Mouse (Mus musculus) midbrain, embryonic 16.5 days (tissue): ENCODE data around the gene Tmem51. TPM values are rescaled to one million over a fixed set of nuclear protein-coding genes. Genes with fewer than 3 reads are reported as not detected.

Source experiments
- ATAC-seq: fragments of 200-750 bp; cut with Nextera tagmentation; 2 replicates; pipeline ENCODE4 v1.8.0; 2017; ENCODE audit warnings: moderate TSS enrichment
- H3K27ac ChIP-seq: fragments of 300-500 bp; sonication (generic); 2 replicates; pipeline ENCODE4 v1.5.1; 2014; ENCODE audit warnings: mild to moderate bottlenecking, low read length, mixed read lengths
- H3K27me3 ChIP-seq: fragments of 300-500 bp; sonication (generic); 2 replicates; pipeline ENCODE4 v1.6.1; 2014; ENCODE audit warnings: low read depth, low read length, mixed read lengths; ENCODE audit not compliant: control insufficient read depth, insufficient read depth
- H3K36me3 ChIP-seq: fragments of 300-500 bp; sonication (generic); 2 replicates; pipeline ENCODE4 v1.6.1; 2014; ENCODE audit warnings: mild to moderate bottlenecking, low read length, moderate library complexity, mixed read lengths; ENCODE audit not compliant: control insufficient read depth, insufficient read depth
- H3K4me1 ChIP-seq: fragments of 300-500 bp; sonication (generic); 2 replicates; pipeline ENCODE4 v1.6.1; 2014; ENCODE audit warnings: mild to moderate bottlenecking, low read length, mixed read lengths; ENCODE audit not compliant: control insufficient read depth, insufficient read depth
- H3K4me2 ChIP-seq: fragments of 300-500 bp; sonication (generic); 2 replicates; pipeline ENCODE4 v1.6.1; 2014; ENCODE audit warnings: mild to moderate bottlenecking, low read length, mixed read lengths
- H3K4me3 ChIP-seq: fragments of 300-500 bp; sonication (generic); 2 replicates; pipeline ENCODE4 v1.5.1; 2014; ENCODE audit warnings: low read depth, mild to moderate bottlenecking, low read length, moderate library complexity, mixed read lengths
- H3K9ac ChIP-seq: fragments of 300-500 bp; sonication (generic); 2 replicates; pipeline ENCODE4 v1.6.1; 2014; ENCODE audit warnings: low read depth, low read length, mixed read lengths
- H3K9me3 ChIP-seq: fragments of 300-500 bp; sonication (generic); replicated peaks from 2 replicates; pipeline ENCODE4 v1.6.1; 2014; ENCODE audit warnings: mild to moderate bottlenecking, low read length, mixed read lengths; ENCODE audit not compliant: control insufficient read depth, poor library complexity, severe bottlenecking
- WGBS: fragments of 180-500 bp; shearing (Covaris S2); extraction: QIAGEN DNeasy Blood & Tissue Kit; methylation state at CpG from one replicate; pipeline ENCODE4 v1.1.7; 2014; 5-methylcytosine and 5-hydroxymethylcytosine counted together
- polyA plus RNA-seq: library from polyadenylated mRNA; unstranded; fragments of >200 nt; fragmentation: Nextera tagmentation; extraction: Ambion mirVana; gene quantifications from 2 replicates; pipeline ENCODE4 v1.2.1, GENCODE M21; 2015

Tmem51 gene
- polyA plus RNA-seq, 1 experiment from 2014 or later: 6.9 TPM

- 23% methylated on average over 8 of the region's 8 CpGs for WGBS
- Histone ChIP-seq H3K9ac (no peak overlapping the region), H3K4me1 (no peaks in the 10 kb centered on the region), H3K36me3 (no peaks in the 10 kb centered on the region), H3K4me2 (no peak overlapping the region), H3K4me3 (no peak overlapping the region), H3K27me3 (no peaks in the 10 kb centered on the region), H3K27ac (no peak overlapping the region), H3K9me3 (no peaks in the 10 kb centered on the region)
- peak; percentile 47; the same call in 1 of the 2 replicates for ATAC-seq
Observed at GRCm38 (mm10) chr4:142098303-142098702, 14.2 kb upstream of the Tmem51 start.

GRCm38 (mm10) chr4:142097871-142098270, 13.8 kb upstream of the Tmem51 start:
- H3K4me2 ChIP-seq: no peak overlapping the region
- ATAC-seq: 0 out of 2 replicates have a peak, but pooled peaks have one; percentile 2

GRCm38 (mm10) chr4:142095513-142096241, 11.6 kb upstream of the Tmem51 start:
- Histone ChIP-seq H3K9me3 (no peaks in the 10 kb centered on the region), H3K4me3 (no peak overlapping the region), H3K27ac (no peak overlapping the region), H3K36me3 (no peaks in the 10 kb centered on the region), H3K4me1 (no peaks in the 10 kb centered on the region), H3K4me2 (no peak overlapping the region), H3K9ac (no peak overlapping the region), H3K27me3 (no peaks in the 10 kb centered on the region)
- ATAC-seq: no peak; the same call in 1 of the 2 replicates
- WGBS: 56% methylated on average over 15 of the region's 15 CpGs

More at GRCm38 (mm10) chr4:142097871-142098270, 13.8 kb upstream of the Tmem51 start:
- WGBS: 47% methylated on average over 5 of the region's 5 CpGs
- H3K4me1 ChIP-seq: no peaks in the 10 kb centered on the region
- H3K36me3 ChIP-seq: no peaks in the 10 kb centered on the region
- no peak overlapping the region for H3K4me3 ChIP-seq
- H3K27me3 ChIP-seq: no peaks in the 10 kb centered on the region
- no peak overlapping the region for H3K27ac ChIP-seq
- no peak overlapping the region for H3K9ac ChIP-seq
- H3K9me3 ChIP-seq: no peaks in the 10 kb centered on the region

GRCm38 (mm10) chr4:142094386-142094785, 10.3 kb upstream of the Tmem51 start:
- H3K4me3 ChIP-seq: no peak overlapping the region
- no peaks in the 10 kb centered on the region for H3K27me3 ChIP-seq
- ATAC-seq: no peak
- H3K27ac ChIP-seq: no peak overlapping the region
- no peak overlapping the region for H3K4me2 ChIP-seq
- H3K9ac ChIP-seq: no peak overlapping the region
- no peaks in the 10 kb centered on the region for H3K9me3 ChIP-seq
- WGBS: 90% methylated on average over 11 of the region's 11 CpGs
- no peaks in the 10 kb centered on the region for H3K36me3 ChIP-seq
- H3K4me1 ChIP-seq: no peaks in the 10 kb centered on the region

- Histone ChIP-seq H3K9me3 (no peaks in the 10 kb centered on the region), H3K4me1 (no peaks in the 10 kb centered on the region), H3K27me3 (peaks cover 3% of the 10 kb centered on the region; the same call in 1 of the 2 replicates), H3K4me2 (no peak overlapping the region), H3K4me3 (no peak overlapping the region), H3K36me3 (no peaks in the 10 kb centered on the region), H3K9ac (no peak overlapping the region), H3K27ac (no peak overlapping the region)
- no peak for ATAC-seq
- WGBS: 58% methylated on average over 2 of the region's 2 CpGs
Observed at GRCm38 (mm10) chr4:142091100-142091499, 7.0 kb upstream of the Tmem51 start.

GRCm38 (mm10) chr4:142089966-142090365, 5.9 kb upstream of the Tmem51 start:
- Histone ChIP-seq H3K27ac (no peak overlapping the region), H3K4me2 (no peak overlapping the region), H3K9ac (no peak overlapping the region), H3K27me3 (peaks cover 10% of the 10 kb centered on the region), H3K4me1 (0 out of 2 replicates have a peak, but pooled peaks cover 1% of the 10 kb centered on the region), H3K36me3 (no peaks in the 10 kb centered on the region), H3K9me3 (no peaks in the 10 kb centered on the region), H3K4me3 (no peak overlapping the region)
- WGBS: 73% methylated on average over 6 of the region's 6 CpGs
- no peak for ATAC-seq

GRCm38 (mm10) chr4:142088836-142089235, 4.7 kb upstream of the Tmem51 start:
- no peak for ATAC-seq
- WGBS: 68% methylated on average over 6 of the region's 6 CpGs
- no peak overlapping the region for H3K27ac ChIP-seq

GRCm38 (mm10) chr4:142088409-142088808, 4.3 kb upstream of the Tmem51 start:
- no peak overlapping the region for H3K27ac ChIP-seq
- H3K4me3 ChIP-seq: no peak overlapping the region
- no peak overlapping the region for H3K9ac ChIP-seq
- peaks cover 16% of the 10 kb centered on the region for H3K27me3 ChIP-seq
- peaks cover 8% of the 10 kb centered on the region; the same call in 1 of the 2 replicates for H3K4me1 ChIP-seq
- ATAC-seq: no peak
- 33% methylated on average over 4 of the region's 4 CpGs for WGBS
- no peaks in the 10 kb centered on the region for H3K9me3 ChIP-seq
- H3K36me3 ChIP-seq: no peaks in the 10 kb centered on the region
- no peak overlapping the region for H3K4me2 ChIP-seq

More at GRCm38 (mm10) chr4:142088836-142089235, 4.7 kb upstream of the Tmem51 start:
- H3K36me3 ChIP-seq: no peaks in the 10 kb centered on the region
- H3K4me3 ChIP-seq: no peak overlapping the region
- peaks cover 8% of the 10 kb centered on the region; the same call in 1 of the 2 replicates for H3K4me1 ChIP-seq
- H3K4me2 ChIP-seq: no peak overlapping the region
- no peaks in the 10 kb centered on the region for H3K9me3 ChIP-seq
- peaks cover 16% of the 10 kb centered on the region for H3K27me3 ChIP-seq
- no peak overlapping the region for H3K9ac ChIP-seq

GRCm38 (mm10) chr4:142084936-142085563, 946 bp upstream of the Tmem51 start:
- peak overlapping the region; percentile 88 for H3K4me2 ChIP-seq
- H3K27ac ChIP-seq: no peak overlapping the region
- ATAC-seq: no peak
- H3K9ac ChIP-seq: 0 out of 2 replicates have a peak overlapping the region, but pooled peaks have one; percentile 74
- H3K36me3 ChIP-seq: no peaks in the 10 kb centered on the region
- peaks cover 14% of the 10 kb centered on the region; the same call in 1 of the 2 replicates for H3K4me1 ChIP-seq
- WGBS: 7% methylated on average over 20 of the region's 20 CpGs
- peak overlapping the region; percentile 59 for H3K4me3 ChIP-seq
- no peaks in the 10 kb centered on the region for H3K9me3 ChIP-seq
- H3K27me3 ChIP-seq: peaks cover 16% of the 10 kb centered on the region
